Mouse (Mus musculus): ENCODE data around the gene Eefsec.

Gene Eefsec

DNA sequence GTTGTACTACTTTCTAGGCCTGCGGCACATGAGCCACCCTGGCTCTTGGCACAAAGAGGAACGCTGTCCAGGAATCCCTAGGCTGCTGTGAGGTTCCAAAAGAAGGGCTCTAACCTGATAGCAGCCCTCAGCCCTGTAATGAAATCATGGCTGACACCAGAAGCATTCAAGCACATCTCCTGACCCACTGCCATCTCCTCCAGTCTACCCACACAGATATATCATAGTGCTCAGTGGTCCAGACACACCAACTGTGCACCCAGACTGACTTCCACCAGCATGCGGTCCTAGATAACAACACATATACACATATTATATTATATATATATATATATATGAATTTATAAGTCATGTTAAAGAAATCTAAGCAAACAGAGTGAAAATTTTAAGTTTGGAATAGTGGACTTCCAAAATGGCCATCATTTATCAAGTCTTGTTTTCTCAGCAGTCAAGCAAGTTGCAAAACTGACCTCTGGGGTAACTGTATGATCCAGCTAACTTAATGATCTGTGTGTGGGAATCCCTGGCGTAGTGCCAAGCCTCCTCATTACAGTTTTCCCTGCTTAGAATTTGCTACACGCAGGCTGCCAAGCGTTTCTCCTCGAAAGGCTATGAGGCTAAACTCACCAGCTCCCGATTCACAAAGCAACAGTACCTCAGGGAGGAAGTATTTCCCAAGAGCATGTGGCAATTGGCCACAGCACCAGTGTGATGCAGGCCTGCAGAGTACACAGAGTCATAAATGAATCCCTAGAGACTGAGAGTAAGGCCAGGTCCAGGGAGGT is 76.3 kb downstream of the Eefsec start:
- CTCF ChIA-PET = interaction anchor here in 1 of 4 experiments (0.7 kb wide), 1 partner anchor 586 kb away, joined by 3 read pairs; no protein-coding TSS in a partner anchor
- POLR2A ChIA-PET = no interaction called here

DNA sequence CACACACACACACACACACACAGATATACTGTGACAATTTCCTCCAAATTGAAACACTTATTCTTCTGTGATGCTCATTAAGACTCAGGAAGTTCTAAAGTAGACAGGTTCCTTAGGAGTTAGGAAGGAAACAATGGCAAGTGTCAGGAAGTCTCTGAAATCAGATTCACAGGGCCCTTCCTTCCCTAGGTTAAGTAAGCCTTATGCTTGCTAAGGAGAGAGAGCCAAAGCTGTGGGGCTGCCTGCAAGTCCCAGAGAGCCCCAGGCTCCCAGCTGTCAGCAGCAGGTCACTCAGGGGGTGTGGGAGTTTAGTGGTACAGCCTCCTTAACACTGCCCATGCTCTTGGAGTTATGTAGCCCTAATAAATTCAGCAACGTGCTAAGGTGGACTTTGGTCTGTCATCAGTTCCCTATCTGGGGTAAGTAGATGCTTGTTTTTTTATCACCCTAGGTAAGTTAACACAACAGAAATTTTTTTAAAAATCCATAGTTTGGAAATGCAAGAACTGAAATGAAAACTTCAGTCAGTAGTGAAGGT is 82.8 kb downstream of the Eefsec start:
- CTCF ChIA-PET = interaction anchor here in 1 of 4 experiments (0.7 kb wide), 2 partner anchors 239 to 474 kb away, joined by 3 to 5 read pairs; no protein-coding TSS in a partner anchor
- POLR2A ChIA-PET = interaction anchor here in 2 of 4 experiments (0.7 to 0.8 kb wide), 3 partner anchors 10 to 20 kb away, joined by 3 read pairs; no protein-coding TSS in a partner anchor

DNA sequence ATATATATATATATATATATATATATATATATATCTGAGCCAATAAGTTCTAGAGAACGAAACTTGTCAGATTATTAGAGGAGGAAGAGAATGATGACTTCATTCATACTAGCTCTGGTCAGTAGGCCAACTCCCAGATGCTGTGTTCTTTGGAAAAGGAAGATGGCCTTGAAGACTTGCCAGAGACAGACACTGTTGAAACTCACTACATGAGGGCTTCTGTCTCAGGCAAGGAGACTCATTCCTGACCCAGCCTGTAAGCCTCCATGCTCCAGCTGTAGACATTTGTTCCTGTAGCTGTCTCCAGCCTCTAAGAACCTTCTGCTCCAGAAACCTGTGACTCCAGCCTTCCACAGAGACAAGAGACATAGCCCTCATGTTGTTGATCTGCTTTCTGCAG is 85.2 kb downstream of the Eefsec start:
- CTCF ChIA-PET = no interaction called here
- POLR2A ChIA-PET = interaction anchor here in 1 of 4 experiments (0.8 kb wide), 1 partner anchor 76 kb away, joined by 4 read pairs; no protein-coding TSS in a partner anchor

DNA sequence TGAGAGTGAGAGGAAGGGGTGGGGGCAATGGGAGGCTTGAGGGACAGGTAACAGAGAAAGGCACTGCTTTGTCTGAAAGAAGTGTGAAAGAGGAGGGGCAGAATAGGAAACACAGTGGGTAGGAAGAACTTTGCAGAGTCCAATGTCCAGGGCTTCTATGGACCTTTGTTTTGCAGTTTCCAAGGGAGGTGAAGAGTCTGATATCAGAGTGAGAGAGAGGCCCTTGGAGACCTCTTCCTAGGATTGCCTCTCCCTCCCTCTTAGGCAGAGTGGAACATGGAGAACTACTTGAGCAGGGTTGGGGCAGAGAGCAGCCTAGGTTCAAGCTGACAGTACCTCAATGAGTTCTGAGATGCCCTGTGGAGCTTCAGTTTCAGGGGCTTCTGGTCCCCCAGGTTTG is 88.1 kb downstream of the Eefsec start:
- ChIA-PET CTCF (interaction anchor here in 2 of 4 experiments (0.5 to 1.0 kb wide), 2 partner anchors 235 to 498 kb away, joined by 3 read pairs; no protein-coding TSS in a partner anchor), POLR2A (interaction anchor here in 2 of 4 experiments (0.6 to 1.5 kb wide), 6 partner anchors 9 to 447 kb away, joined by 3 to 4 read pairs (median 3); no protein-coding TSS in a partner anchor)

DNA sequence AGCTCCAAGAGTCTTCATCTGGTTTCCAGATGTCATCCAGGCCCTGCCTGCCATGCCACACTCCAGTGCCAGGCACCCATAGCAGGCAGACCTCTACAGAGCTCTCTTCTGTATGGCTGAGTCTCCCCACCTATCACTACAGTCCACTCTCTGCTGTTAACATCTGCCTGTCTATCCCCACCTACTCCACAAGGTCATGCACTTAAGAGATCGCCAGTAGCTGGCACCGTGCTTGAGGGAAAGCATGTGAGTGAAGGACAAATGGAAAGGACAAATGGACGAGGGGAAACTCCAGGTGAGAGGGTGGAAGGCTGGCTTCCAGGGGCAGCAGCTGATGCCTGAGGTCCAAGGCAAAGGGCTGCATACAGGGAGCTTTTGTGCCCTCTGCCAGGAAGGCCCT is 90.5 kb downstream of the Eefsec start:
- ChIA-PET POLR2A (no interaction called here), CTCF (no interaction called here)

DNA sequence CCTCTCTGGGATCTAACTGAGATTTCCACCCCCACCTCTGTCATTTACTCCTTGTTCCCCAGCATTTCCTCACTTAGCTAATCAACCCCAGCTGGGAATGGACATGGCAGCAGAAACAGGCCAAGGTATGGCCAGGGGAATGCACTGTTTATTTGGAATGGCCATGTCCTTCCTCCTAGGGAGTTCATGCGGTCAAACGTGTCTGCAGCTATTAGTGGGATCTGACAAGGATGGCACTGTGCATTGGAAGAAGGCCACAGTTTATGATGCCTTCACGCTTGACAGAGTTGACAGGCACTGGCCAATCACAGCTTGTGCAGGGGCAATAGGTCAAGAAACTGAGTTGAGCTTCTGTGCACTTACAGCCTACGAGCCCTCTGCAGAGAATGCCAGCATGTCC is 93.8 kb downstream of the Eefsec start:
- ChIA-PET POLR2A (interaction anchor here in 1 of 4 experiments (0.5 to 1.2 kb wide), 2 partner anchors 45 to 638 kb away, joined by 3 read pairs; no protein-coding TSS in a partner anchor), CTCF (no interaction called here)

DNA sequence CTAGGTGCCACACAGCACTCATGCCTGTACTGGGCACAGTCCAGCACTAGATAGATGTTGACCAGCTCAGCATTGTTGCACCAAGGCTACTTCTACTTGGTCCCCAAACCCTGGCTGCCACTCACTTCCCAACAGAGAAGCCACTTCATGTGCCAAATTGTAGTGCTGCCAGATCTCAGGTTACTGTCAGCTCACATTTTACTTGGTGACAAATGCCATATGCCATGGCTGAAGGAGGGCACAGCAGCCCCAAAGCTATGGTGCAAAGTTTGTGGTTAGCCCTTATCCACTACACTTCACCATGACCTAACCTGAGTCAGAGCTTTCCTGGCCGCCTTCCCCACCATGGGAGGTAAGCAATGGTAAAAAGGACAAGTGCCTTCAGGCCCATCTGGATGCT is 99.6 kb downstream of the Eefsec start:
- POLR2A ChIA-PET = interaction anchor here in 2 of 4 experiments (0.6 to 1.1 kb wide), 2 partner anchors 50 to 276 kb away, joined by 3 to 6 read pairs; no protein-coding TSS in a partner anchor

DNA sequence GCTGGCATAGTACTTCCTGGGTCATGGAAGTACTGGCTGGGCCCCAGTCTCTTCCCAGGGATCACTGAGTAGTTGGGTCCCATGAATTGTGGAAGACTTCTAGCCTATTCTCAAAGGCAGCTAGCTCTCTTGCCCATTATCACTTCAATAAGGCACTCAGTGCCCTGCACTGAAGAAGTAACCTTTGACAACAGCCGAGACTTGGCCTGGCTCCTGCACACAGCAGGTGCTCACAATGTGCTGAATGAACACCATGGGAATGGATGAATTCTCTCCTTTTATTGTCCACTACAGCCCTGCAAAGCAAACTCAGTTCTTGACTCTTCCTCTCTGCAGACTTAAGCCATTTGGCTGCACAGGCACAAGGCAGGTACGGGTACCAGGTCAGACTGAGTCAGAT is 101.0 kb downstream of the Eefsec start:
- CTCF ChIA-PET = interaction anchor here in 1 of 4 experiments (0.5 kb wide), 1 partner anchor 164 kb away, joined by 3 read pairs; no protein-coding TSS in a partner anchor
- POLR2A ChIA-PET = interaction anchor here in 1 of 4 experiments (0.6 kb wide), 1 partner anchor 347 kb away, joined by 5 read pairs; no protein-coding TSS in a partner anchor

More for the DNA sequence above, 99.6 kb downstream of the Eefsec start:
- CTCF ChIA-PET = no interaction called here

DNA sequence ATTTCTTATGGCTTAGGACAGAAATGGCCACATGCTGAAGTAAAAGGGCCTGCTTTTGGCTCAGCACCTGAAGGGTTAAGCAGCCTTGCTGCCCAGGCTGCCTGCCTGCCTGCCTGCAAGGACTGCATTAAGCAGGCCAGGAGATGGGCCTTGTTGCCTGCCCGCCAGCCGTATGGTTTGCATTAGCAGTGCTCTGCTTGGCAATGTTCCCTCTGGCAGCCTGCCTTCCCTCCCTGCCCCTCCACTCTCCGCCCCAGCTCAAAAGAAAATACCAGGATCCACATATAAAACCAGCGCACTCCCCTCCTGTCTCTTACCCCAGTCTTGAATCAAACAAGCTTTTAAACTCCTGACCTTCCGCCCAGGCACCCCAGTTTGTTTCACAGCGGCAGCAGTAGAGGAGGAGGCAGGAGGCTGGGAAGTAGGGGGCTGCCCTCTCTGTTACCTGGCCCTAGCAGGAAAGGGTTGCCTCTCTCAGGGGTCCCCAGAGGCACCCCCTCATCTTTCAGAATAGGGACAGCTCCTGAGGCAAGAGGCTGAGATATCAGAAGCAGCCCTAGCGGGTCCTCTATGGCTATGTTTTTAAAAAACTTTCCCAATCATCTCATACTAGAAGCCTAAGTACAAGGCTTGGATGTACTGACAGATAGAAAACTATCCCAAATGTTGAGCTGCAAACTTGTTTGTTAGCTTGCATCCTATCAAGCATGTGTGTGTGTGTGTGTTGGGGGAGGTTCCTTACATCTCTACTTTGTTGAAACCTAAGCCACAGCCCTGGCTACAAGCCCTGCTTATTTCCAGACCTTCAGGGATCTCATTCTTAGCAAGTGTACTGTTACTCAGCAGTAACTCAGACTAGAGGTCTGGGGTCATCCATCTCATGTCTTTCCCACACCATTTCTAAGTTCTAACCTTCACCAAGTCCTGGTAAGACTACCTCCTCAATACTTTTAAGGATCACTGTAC is 102.6 kb downstream of the Eefsec start:
- ChIA-PET CTCF (no interaction called here), POLR2A (interaction anchor here in 1 of 4 experiments (0.6 to 0.8 kb wide), 2 partner anchors 20 to 84 kb away, joined by 3 read pairs; no protein-coding TSS in a partner anchor)

DNA sequence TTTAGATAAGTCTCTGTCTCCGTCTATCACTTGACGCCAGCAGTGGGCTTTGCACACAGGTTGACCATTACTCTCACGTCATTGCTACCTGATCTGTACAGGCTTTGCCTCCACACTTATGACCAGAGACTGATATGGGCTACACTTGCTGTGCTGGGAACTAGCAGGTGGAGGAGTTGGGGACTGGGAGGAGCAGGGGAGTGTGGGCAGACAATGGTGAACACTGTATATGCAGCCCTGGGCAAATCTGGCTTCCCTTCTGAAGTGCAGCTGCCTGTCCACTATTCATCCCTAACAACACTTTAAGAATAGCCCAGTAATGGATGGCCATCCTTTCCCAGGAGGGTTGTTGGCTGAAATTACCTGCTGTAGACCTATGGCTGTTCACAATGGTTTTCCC is 103.4 kb downstream of the Eefsec start:
- CTCF ChIA-PET = interaction anchor here in 1 of 4 experiments (0.5 kb wide), 1 partner anchor 573 kb away, joined by 7 read pairs; no protein-coding TSS in a partner anchor

DNA sequence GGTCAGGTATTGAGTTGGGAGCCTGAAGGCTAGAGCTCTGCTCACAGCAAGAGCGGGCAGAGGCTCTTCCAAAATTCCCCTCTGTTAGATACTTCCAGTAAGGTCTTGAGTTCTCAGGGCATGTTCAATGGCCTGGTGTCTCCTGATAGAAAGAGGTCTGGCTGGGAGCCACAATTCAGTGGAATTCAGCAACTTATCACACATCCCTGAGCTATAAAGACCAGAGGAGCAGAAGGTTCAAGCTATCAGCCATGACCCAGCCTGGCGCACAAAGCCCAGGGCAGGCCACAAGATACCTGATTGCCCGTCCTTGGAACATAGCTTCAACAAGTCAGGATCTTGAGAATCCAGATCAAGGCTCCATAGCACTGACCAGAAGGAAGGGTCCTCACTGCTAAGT is 105.2 kb downstream of the Eefsec start:
- ChIA-PET CTCF (no interaction called here), POLR2A (interaction anchor here in 2 of 4 experiments (0.6 to 2.1 kb wide), 2 partner anchors 10 to 103 kb away, joined by 3 to 6 read pairs; no protein-coding TSS in a partner anchor)

More for the DNA sequence above, 103.4 kb downstream of the Eefsec start:
- POLR2A ChIA-PET = interaction anchor here in 1 of 4 experiments (0.9 to 1.2 kb wide), 2 partner anchors 11 to 1334 kb away, joined by 3 to 4 read pairs; partner anchors contain the start of gene Nfu1

DNA sequence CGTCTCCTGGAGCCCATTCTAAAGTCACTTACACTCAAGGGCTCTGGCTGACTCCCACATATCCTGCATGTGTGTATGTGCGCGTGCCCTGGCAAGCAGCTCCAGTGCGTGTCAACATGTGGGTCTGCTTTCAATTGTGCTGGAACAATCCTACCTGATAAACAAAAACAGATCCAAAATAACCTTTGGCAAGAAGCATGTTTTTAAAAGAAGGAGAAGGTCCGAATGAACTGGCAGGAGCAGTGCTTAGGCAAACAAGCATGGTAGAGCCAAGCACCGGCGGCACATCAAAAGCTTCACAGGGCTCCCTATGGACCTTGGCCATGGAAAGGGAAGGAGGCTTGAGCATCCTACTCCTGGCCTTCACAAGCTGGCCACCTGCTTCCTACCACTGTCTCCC is 105.6 kb downstream of the Eefsec start:
- ChIA-PET POLR2A (interaction anchor here in 1 of 4 experiments (2.1 kb wide), 1 partner anchor 9 kb away, joined by 6 read pairs; no protein-coding TSS in a partner anchor), CTCF (no interaction called here)

DNA sequence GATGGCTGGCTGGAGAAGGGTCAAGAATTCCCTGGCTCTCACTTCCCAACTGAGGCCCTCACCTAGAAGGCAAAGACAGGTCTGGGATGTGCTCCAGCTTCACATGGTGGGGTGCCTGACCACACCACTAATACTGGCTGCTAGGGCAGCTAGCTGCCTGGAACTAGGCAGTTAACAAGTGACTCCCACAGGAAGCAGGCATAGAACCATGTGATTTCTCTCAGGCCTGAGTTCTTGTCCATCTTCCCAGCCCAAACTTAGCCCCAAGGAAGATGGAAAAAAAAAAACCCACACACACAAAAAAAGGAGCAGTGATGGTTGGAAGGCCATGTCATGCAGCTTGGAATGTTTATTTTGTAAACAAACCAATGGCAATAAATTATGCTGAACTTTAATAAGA is 117.0 kb downstream of the Eefsec start:
- POLR2A ChIA-PET = no interaction called here
- CTCF ChIA-PET = no interaction called here

DNA sequence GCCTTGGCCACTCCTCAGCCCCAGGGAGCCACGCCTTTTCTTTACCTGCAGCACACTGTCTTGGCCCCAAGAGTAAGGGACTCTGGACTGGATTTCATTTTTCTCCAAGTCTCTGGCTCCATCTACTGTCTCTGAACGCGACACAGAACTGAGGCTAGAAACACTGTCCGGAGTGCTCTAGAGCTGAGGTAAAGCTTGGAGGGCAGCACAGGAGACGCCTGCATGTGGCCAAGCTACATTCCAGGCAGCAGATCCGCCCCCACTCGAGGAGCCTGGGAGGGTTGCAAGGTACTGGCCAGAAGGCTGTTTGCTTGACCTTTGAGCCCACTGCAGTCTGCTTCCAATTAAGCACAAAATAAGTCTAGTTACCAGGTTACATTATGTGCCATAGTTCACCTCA is 124.5 kb downstream of the Eefsec start:
- POLR2A ChIA-PET = interaction anchor here in 1 of 4 experiments (1.0 to 1.4 kb wide), 2 partner anchors 11 to 17 kb away, joined by 3 read pairs; no protein-coding TSS in a partner anchor
- CTCF ChIA-PET = interaction anchor here in 1 of 4 experiments (0.7 to 1.4 kb wide), 2 partner anchors 110 to 133 kb away, joined by 3 to 5 read pairs; no protein-coding TSS in a partner anchor

DNA sequence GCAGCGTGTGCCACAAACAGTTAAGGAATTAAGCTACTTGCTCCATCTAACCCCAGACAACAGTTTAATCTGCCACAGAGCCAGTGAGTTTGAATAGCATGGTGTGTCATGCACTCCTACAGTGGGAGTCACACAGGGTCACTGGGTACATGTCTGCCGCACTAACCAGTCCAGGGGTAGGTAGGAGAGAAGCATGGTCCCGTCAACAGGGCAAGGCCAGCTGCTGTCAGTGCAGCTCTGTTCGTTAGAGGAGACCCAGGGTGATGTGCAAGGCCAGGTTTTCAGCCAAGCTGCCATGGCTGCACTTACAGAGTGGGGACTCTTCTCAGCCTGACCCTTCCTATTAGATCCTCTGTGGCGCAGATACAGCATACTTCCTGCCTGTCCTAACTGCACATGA is 125.1 kb downstream of the Eefsec start:
- POLR2A ChIA-PET = interaction anchor here in 2 of 4 experiments (0.6 to 1.4 kb wide), 4 partner anchors 11 to 213 kb away, joined by 3 read pairs; no protein-coding TSS in a partner anchor
- CTCF ChIA-PET = interaction anchor here in 1 of 4 experiments (1.4 kb wide), 1 partner anchor 110 kb away, joined by 5 read pairs; no protein-coding TSS in a partner anchor

DNA sequence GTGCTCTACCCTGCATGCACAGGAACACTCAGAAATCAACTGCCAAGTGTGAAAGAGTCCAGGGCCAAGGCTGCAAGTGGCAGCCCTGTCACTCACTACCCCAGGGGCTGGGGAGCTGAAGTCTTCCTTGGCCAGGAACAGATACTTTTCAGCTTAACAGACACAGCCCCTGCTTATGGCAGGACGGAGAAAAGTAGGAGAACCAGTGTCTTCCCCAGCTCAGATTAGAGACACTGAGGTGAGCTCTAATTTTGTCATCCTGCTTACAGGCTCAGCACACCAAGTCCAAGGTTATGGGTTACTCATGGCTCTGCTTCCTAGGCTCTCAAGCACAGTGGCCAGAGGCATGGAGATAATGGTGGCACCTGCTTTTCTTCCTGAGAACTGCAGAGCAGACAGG is 126.6 kb downstream of the Eefsec start:
- POLR2A ChIA-PET = no interaction called here
- CTCF ChIA-PET = no interaction called here

DNA sequence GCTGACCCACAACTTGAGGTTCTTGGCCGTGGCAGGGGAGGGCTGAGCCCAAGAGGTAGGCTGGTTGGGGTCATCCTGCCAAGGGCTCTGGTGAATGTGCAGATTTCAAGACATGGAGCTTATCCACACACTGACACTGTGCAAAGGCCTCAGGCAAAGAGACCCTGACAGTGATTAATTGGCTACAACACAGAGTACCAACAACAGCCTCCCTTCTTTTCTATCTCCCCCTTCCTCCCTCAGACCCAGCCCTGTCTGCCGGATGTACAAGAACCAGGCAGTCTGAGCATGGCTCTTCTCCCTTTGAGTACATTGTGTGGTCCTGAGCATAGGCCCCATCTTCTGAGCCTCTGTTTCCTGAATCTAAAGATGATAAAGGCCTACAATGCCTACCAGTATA is 131.0 kb downstream of the Eefsec start:
- ChIA-PET POLR2A (interaction anchor here in 1 of 4 experiments (0.6 to 1.6 kb wide), 2 partner anchors 12 to 69 kb away, joined by 3 read pairs; no protein-coding TSS in a partner anchor), CTCF (no interaction called here)

DNA sequence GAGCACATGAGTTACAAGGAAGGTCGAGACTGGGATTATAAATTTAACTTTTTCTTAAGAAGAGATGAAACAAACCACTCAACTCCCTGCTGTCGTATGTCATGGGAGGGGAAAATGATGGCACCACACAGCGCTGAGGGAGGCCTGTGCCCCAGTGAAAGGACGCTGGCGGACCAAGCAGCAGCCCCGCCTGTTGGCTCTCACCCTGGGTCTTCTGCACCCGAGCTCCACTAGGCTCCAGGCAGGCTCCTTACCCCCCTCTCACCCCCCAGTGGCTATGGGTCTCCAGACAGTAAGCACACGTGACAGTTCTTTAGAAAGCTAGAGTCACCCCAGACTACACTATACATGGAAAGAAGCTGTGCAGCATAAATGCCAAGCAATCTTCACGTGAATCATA is 132.4 kb downstream of the Eefsec start:
- CTCF ChIA-PET = no interaction called here
- POLR2A ChIA-PET = interaction anchor here in 1 of 4 experiments (1.1 to 1.6 kb wide), 2 partner anchors 10 to 72 kb away, joined by 3 read pairs; no protein-coding TSS in a partner anchor

Data from embryonic stem cell, embryonic (primary cell).